Mouse (Mus musculus) mesoderm, embryonic 11.5 days (tissue): ENCODE results near the gene Rorc.
A peak's percentile ranks its signal among the peaks of the same experiment; 100 is the strongest.

ENCODE experiments used
- DNase-seq: peaks from one replicate; pipeline ENCODE4 v3.0.0-alpha.2; 2012; ENCODE audit warnings: low read depth, low spot score

The Rorc gene

DNA sequence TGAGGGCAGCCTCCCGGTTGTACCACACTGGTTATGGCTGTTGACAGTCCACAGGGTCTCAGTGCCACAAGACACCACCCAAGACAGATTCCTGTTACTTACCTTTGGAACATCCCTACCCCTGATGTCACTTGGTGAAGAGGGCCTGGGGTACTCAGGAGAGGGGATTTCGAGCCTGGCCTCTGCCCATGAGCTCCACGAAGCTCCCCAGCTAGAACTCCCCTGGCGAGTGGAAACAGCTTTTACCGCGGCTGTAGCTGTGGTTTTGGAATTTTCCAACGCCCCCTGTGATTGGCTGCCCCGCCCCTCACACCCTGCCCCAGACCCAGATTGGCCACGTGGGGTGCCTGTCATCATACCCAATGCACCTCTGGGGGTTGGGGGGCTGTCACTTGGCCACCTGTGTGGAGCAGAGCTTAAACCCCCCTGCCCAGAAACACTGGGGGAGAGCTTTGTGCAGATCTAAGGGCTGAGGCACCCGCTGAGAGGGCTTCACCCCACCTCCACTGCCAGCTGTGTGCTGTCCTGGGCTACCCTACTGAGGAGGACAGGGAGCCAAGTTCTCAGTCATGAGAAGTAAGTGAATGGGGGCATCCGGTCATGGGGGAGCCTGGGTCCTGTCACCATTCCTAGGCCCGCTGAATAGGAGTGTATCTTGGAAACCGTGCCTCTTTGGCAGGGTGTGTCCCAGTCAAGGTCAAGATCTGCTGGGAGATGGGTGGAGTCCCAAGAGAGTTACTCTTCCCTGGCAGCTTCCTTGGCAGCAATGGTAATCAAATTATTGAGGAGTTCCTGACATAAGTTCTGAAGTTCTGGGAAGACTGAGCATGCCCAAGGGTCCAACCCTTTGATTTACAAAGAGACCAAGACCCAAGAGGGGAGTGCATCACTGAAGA, 4.7 kb downstream of the Rorc start:
- no peak for DNase-seq

DNA sequence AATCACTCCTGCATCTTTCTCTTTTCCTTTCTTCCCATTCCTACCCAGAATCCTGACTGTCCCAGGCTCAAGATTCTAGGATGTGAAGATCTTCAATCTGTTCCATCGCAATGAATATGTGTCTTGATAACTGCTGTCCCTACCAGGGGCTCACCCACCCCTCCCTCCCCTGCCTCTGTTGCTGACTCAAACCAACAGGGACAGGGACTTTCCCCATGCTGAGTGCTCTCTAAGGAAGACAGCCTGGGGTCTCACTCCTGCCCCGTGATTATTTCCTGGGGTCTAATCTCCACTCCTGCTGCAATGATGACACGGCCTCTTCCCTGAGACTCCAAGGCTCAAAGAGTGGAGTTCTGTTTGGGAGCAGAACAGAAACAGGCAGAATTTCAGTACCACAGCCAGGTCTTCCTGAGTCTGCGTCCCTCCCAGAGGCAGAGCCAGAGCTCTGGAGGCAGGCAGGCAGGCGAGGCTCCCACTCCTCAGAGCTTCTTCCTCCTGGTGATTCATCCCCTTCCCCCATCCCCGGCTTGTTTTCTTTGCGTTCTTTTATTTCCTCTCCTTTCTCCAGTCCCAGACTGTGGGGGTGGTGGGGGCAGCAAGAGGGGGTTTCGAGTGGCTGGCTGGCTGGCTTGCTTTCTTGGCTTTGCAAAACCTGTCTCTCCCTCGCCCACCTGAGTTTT, 7.4 kb downstream of the Rorc start:
- DNase-seq: no peak

DNA sequence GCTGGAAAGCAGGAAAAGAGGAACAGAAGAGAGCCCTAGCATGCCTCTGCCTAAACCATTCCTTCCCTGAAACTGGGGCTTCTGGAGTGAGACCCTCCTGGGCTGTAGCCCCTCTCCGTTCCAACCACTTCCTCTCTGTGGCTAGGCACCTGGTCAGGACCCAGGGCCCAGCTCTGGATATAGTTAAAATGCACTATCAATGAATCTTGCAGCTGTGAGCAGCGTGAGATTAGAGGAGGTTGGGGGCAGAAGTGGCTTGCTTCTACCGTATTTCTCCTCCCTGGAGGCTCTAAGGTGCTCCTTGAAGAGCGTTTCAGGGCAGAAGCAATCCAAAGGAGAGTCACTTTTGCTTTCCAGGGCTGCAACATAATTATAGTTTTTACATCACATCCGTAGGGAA, 9.7 kb downstream of the Rorc start:
- DNase-seq: no peak

DNA sequence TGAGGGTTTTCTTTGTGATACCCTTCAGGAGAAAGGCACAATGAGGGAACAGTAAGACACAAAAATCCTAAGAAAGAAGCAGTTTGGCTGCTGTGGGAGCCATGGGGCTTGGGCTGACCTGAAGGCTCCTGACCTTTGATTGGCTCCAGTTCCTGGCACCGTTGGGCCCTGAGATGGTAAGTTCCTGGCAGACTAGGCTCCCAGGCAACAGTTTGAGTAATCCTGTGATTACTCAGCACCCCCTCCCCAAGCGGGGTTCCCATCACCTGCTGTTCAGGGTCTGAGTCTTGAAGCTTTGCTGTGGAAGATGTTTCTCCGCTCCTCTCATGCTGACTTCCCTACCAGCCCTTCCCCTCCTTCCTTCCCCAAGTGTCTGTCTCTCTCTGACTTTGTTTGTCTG, 10.9 kb downstream of the Rorc start:
- DNase-seq: no peak

DNA sequence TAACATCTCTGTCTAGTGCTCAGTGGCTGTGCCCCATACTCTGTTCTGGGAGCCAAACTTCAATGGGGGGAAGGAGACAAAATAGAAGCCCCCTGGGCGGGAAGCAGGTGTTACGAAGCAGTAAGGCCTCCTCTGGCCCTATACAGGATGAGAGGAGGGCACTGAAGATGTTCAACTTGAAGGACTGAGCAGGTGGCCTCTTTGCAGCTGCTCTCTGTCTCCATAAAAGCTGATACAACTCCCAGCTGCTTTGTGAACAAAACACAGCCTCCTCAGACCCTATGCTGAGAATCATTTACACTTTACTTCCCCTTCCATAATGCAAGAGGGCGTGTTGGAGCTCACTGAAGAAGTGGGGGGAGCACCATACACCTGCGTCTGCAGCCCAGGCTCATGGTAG, 14.1 kb downstream of the Rorc start:
- no peak for DNase-seq

DNA sequence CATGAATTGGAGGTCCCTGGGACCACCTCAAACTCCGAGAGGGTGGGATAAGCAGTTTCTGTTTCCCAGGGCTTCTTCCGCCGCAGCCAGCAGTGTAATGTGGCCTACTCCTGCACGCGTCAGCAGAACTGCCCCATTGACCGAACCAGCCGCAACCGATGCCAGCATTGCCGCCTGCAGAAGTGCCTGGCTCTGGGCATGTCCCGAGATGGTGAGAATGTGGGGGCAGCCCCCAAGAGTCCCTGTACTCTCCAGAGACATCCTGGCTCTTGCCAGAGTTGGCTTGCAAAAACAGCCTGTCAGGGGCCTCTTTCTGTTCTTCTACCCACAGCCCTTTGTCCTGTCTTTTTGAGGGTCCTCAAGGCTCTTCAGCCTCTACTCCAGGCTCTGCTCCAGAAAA, 14.8 kb downstream of the Rorc start:
- no peak for DNase-seq

DNA sequence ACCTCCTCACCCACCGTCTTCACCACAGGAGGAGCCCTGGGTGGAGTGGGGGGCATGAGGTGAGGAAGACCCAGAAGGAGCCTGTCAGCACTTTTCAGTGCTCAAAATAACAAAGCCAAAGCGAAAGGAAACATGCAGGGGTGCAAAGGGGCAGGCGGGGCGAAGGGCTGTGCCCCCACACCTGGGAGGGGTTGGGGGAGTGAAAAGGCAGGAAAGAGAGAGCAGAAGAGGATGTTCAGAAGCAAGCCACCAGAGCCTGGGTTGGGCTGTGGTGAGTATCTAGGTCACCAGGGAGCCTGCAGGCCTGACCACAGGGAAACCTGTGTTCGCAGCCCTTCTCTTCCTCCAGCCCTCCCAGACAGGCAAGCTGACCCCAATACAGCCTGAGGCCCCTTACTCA, 15.5 kb downstream of the Rorc start:
- no peak for DNase-seq

DNA sequence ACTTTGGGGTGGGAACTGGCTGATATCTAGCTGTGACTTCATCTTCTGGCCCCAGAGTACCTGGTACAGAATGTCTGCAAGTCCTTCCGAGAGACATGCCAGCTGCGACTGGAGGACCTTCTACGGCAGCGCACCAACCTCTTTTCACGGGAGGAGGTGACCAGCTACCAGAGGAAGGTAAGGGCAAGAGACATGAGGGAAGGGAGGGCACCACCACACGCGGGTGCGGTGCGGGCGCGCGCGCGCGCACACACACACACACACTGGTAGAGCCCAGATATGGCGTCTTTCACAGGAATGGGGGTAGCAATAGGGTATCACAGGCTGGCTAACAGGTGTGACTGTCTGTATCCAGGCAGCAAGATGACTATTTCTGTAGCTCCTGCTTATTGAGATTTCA, 16.8 kb downstream of the Rorc start:
- DNase-seq: no peak

DNA sequence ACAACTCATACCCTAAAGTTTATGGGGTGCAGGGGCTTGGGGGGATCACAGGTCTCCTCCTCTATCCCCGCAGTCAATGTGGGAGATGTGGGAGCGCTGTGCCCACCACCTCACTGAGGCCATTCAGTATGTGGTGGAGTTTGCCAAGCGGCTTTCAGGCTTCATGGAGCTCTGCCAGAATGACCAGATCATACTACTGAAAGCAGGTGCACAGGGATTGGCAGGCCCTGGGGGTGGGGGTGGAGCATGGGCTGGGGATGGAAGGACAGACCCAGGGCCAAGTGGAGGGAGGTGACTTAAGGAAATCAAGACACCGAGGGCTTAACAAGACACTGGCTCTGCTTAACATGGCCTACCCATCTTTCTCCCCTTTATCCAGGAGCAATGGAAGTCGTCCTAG, 18.4 kb downstream of the Rorc start:
- no peak for DNase-seq

DNA sequence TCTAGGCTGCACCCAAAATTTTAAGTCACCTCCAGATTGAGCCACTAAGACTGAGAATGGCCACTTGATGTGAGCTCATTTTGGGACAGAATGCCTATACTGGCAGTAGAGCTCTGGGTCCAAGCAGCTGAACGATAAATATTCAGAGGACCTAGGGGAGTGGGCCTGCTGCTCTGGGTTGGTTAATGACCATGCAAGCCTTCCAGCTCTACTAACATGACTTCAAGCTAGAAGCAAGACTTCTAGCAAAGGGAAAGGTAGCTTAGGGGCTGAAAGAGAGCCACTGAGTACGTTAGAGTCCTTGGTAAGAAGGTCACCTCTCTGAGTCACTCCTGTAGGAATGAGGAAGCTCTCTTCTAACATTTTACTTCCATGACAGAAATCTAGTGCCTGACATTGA, 19.5 kb downstream of the Rorc start:
- DNase-seq: no peak

DNA sequence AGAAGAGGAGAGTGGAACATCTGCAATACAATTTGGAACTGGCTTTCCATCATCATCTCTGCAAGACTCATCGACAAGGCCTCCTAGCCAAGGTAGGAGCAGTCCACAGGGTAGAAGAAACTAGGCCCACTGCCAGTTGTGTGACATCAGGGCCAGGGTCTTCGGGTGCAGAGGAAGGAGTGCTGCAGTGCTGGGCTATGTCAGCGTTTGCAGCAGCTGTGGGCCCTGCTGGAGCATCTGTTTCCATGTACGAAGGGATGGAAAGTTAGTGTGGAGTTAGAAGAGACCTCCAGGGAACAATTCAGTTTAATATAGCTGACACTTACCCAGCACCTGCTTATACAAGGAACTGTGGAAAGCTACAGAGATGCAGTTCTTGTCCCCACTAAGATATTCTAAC, 20.5 kb downstream of the Rorc start:
- no peak for DNase-seq

DNA sequence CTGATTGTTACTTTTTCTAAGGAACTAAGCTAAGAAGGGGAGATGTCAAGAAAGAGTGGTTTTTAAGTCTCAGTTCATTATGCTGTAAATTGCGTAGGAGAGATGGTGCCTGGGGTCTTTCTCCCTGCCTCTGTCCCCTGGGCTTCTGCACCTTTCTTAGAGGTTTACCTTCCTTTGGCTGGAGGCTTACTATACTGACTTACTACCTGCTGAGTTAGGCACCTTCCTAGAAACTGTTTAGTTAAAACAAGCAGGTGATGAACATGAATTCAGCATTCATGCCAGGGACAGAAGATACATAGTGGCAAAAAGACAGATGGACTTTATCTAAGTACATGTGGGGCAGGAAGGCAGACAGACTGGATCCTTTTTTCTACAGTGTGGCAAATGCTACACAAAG, 23.7 kb downstream of the Rorc start:
- DNase-seq: no peak

DNA sequence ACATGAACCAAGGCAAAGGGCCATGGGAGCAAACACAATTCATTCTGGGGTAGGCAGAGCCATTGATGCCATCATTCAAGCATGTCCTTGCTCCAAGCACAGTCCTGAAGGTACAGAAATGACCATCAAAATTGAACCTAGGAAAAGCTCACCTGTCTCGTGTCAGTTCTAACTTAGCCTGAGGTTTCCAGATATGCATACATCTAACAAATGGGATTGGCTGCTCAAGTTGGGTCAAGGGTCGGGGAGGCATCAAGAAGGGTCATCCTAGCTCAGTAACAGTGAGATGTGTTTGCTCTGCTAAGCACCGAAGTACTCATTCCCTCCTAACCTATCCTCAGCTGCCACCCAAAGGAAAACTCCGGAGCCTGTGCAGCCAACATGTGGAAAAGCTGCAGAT, 24.3 kb downstream of the Rorc start:
- no peak for DNase-seq

DNA sequence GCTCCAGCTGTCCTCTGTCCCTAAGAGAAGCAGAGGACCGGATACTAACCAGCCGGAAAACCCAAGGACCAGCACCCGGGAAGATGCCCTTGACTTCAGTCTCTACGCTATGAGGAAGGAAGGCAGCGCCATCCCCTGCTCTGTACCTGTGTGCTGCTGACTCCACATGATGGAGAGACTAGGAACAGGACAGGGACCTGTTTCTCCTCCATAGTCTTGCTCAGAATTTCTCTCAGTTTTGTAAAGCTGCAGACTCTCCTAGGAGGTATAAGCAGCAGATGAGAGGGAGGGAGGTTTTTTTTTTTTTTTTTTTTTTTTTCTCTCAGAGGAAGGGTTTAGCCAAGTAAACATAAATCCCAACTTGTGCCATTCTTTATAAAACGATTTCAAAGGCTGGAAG, 25.6 kb downstream of the Rorc start, which contains the start of gene Lingo4:
Gene Lingo4 (plus strand): TSS at position 301 of the 400 bp plus-strand sequence.
- no peak for DNase-seq

DNA sequence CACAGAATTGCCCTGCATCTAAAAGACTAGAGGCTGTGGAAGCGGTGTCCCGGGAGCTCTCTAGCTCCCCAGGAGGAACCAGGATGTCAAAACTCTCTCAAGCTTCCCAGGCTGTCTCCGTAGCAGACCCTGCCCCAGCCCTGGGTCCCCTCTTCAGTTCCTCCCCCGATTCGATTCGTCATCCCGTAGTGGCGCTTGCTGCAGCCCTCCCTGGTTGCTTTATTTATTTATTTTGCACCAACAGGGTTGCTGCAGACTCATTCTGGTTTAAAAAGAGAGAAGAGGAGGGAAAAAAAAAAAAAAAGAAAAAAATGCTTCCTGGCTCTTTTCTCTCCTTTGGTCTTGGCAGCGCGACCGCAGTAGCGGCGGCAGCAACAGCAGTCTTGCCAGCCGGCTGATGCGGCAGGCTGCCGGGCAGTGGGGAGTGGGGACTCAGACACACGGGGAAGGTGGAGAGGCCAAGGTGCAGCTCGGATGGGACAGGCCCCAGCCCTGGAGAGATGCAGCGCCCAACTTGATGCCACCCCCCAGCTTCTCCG, 26.4 kb downstream of the Rorc start:
- peak; percentile 46 for DNase-seq

DNA sequence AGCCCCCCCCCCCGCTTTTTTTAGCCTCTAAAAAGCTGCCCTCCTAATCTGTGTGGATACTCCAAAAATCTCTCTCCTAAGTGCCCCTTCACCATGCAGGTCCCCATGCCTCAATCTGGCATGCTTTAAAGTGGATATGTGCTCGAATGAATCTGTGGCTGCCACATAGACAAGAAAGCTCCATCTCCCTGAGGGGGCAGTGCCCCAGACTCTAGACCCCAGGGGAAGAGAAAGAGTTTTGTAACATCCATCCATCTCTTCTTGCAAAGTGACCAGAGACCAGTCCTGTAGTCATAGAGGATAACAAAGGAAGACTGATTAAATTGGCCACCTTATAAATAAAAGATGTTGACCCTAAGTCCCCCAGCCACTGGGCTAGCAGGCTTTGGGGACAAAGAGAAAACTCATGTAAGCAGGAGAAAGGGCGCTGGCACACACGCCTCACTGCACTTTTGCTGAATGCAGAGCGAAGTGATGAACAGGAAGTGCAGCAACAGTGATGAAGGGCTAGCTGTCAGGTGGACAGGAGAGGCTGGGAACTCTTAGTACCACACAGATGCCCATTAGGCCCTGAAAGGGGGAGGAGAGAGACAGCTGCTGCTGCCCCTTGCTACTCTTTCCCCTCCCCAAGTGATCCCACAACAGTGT, 27.2 kb downstream of the Rorc start:
- peak; percentile 47 for DNase-seq

DNA sequence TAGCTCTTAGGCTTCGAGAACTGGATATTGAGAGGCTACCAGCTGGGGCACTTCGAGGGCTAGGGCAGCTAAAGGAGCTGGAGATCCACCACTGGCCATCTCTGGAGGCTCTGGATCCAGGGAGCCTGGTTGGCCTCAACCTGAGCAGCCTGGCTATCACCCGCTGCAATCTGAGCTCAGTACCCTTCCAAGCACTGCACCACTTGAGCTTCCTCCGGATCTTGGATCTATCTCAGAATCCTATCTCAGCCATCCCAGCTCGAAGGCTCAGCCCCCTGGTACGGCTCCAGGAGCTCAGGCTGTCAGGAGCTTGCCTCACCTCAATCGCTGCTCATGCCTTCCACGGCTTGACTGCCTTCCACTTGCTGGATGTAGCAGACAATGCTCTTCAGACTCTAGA, 29.9 kb downstream of the Rorc start:
- DNase-seq: no peak

DNA sequence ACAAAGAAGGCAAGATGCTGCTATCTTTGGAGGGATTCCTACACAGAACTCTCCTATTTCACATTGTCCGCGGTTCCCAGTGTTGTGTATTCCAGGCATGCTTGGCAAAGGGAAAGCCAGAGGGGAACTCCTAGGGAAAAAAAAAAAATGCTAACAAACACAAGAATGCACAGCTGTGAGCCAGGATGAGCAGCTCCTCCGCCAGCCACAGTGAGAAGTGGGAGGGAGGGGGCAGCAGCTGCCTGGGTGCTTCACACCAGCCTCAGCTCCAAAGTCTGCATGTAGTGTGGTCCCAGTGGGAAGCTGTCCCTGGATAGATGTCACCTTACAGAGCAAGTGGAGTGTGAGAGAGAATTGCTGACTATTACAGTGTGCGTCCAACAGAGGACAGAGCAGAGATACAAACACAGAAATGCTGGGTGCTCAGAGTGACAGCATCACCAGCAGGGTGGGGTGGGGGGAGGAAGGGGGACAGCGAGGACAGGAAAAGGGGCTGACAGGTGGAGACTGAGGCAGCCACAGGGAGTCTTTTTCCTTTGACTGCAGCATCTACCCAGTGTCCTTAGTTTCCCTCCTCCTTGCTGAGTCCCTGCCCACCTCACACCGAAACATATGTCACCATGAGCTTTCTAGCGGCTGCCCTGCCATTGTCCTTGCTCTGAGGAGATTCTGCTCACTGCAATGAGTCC, 31.9 kb downstream of the Rorc start:
- DNase-seq: peak; percentile 25

DNA sequence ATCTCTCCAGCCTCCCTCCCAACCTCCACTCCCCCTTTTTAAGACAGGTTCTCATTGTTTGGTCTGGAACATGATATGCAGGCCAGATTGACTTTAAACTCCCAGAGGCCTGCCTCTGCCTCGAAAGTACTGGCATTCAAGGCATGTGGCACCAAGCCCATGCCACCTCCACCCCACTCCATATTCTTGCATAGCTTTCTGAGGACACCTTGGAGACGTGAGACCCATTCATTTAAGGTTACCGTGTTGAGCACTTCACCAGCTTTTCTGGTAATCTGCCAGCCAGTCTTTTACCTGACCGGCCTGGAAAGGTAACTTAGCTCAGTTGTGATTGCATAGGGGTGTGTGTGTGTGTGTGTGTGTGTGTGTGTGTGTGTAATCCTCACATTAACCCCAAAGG, 33.0 kb downstream of the Rorc start:
- no peak for DNase-seq

DNA sequence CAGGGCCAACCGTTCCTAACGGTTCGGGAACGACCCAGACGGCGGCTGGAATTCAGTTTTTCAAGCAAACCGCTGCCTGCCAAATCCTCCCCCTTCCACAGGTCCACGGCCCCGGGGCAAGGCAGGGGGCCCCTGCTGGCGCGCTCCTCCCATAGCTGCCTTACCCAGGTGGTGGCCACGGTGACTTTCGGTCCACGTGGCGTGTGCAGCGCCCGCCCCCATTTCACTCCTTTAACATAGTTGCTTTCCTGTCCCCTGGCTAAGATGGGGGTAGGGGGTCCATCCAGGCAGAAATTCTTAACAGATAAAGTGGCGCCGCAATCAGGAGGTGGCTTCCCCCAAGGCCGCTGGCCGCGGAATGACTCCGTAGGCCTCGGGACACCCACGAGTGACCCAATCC, 39.9 kb downstream of the Rorc start:
- no peak for DNase-seq

DNA sequence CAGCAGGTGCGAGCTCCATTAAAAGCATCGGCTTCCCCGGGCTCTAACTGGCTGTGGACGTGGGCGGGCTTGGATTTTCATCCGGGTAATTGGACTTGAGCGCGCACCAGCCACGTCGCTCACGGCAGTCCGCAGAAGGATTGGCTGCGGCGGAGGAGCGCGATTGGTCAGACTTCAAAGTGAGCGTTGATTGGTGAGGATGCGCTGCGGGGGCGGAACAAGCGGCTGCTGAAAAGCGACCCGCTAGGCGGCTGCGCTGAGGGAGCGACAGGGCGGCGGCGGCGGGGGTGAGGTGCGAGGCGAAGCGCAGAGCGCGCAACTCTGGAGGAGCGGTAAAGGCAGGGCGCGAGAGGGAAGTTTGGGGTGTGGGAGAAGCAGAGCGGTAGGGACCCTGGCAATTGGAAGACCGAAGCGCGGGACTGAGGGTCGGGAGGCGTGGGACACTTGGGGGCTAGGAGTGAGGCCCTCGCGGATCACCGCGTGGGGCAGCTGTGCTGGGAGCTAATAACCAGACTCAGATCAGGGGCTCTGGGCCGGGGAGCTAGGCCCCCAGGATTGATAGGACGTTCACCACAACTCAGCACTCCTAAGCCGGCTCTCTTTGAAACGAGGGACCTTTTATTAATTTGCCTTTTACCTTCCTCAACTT, 40.6 kb downstream of the Rorc start, which contains the start of gene Tdrkh:
Gene Tdrkh (plus strand): TSS at position 243 of the 649 bp plus-strand sequence.
- peak; percentile 97 for DNase-seq
